Mouse (Mus musculus) cerebellum, adult 18-20 months (tissue): ENCODE data around the gene Eif1ax.
"Not testable (repeated sequence)": the region's sequence is repeated elsewhere in the genome, so short reads cannot be mapped to it uniquely, and the experiment has no call there.

Source experiments
- DNase-seq, 2 experiments: peaks; one replicate each; pipeline ENCODE4 v3.0.0; 2021

Gene Eif1ax

GRCm38 (mm10) chrX:159371831-159372752 lies at the start of gene Eif1ax:
Eif1ax (plus strand) TSS chrX:159372178.
- peak; percentile 70 for DNase-seq

DNA sequence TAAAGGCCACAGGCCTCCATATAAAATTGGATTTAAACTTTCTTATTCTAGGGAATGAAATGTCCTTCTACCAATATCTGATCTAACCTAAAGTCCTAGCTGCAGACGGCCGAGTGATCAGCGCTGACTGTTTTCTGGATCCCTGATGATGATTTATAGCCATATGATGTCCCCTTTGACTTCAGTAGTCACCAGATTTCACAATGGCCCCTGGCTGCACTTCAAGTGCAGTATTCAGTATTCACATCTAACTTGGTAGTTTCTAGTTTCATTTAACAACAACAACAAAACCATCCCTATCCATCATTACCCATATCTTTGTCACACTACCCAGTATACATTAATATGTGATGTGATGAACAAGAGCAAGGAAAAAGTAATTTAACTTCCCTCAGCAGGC lies 7.5 kb upstream of the Eif1ax start:
- no peak for DNase-seq

DNA sequence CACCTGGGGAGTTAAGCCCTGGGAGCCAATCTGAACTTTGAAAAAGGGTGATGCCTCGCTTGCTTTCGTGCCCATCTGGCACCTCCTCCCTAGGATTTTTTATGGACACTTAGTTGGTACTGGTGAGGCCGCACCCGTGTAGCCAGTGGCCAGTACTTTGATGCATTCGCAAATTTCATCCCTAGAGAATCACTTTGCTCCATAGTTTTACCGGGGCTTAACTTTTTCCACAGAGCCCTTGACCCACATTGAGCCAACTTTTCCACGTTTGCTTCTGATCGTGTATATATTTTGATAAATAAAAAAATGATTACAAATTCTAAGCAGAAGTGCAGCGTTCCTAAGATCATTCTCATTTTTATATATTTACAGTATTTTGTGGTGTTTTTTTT lies 771 bp downstream of the Eif1ax start:
- DNase-seq, result no peak

GRCm38 (mm10) chrX:159387105-159387504 lies 15.1 kb downstream of the Eif1ax start:
- no peak for DNase-seq

GRCm38 (mm10) chrX:159388953-159389352 lies 17.0 kb downstream of the Eif1ax start:
- DNase-seq, result peak in 1 of 2 experiments; percentile 34

- no peak for DNase-seq
Measured at GRCm38 (mm10) chrX:159390347-159390962, 18.5 kb downstream of the Eif1ax start.

- DNase-seq, result no peak
Measured at GRCm38 (mm10) chrX:159391239-159391638, 19.3 kb downstream of the Eif1ax start.

- DNase-seq, result peak; percentile 26 to 48
Measured at GRCm38 (mm10) chrX:159409253-159409652, 37.3 kb downstream of the Eif1ax start.

DNA sequence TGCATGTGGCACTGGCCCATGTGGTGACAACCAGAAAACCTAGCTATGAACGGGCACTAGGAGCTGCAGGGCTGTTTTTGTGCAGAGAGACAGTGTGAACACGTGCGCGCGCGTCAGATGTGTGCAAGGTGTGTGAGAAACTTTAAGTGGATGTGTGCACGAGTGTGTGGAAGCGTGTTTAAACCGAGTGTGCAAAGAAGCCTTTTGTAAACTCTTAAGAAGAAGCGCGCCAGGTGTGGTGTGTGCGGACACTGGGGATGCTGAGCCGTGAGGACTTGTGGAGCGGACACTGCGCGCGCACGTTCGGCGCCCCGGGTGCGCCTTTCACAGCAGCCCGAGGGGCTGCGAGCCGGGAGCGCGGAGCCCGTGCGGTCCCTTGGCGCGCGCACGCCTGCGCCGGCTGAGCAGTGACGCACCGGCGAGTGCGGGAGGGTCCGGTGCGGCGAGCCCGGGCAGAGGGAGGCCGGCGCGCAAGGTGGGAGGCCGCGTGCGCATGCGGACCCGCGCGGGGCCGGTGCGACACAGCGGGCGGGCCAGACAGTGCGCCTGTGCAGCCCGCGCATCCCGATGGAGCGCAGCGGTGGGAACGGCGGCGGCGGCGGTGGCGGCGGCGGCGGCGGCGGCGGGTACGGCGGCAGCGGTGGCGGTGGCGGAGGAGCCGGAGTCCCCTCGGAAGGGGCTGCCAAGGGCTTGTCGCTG lies 42.3 kb downstream of the Eif1ax start, which contains the start of gene Map7d2:
Map7d2 (plus strand) TSS at position 443 of the 699 bp plus-strand sequence.
- peak; percentile 65 to 78 for DNase-seq

DNA sequence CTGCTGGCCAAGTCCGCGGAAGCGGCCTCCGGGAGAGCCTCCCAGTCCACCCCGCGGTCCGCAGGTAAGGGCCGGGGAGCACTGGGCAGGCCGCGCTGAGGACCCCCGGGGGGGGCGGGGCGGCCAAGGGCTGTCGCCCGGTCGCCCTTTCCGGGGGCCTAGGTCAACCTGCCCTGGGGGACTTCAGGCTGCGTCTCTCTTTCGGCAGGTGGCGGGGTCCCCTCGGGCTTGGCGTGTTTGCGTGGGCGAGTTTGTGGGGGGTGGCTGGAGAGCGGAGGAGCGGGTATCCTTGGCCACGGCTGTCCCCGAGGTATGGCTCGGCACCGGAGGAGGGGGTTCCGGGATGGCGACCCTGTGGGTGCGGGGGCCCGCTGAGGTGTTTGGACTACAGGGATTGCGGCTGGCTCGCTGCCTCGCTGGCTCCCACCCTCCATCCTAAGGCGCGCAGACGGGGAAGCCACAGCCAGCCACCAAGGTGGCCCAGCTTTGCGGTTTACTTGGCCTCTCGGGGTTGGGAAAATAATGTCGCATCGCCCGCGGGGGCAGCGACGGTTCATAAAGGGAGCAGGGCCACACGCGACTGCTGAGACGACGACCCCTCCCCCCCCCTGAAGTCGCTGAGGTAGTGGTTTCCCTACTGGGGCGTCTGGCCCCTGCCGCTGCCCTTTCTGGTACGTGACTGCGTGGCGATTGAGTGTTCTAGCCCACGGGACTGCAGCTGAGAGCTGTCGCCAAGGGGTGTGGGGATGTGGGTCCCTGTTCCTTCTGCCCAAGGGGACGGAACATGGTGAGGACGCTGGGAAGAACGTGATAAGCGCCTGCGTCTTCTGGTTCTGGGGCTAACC lies 43.1 kb downstream of the Eif1ax start:
- DNase-seq, result peak; percentile 26 to 37

GRCm38 (mm10) chrX:159430507-159430906 lies 58.5 kb downstream of the Eif1ax start:
- DNase-seq, result not testable (repeated sequence)
